Mouse (Mus musculus): Measurements from ENCODE around the gene Txndc8. TPM values are rescaled to one million over a fixed set of nuclear protein-coding genes. Genes with fewer than 3 reads are reported as not detected.

Gene Txndc8
- not detected in 2 replicates for polyA plus RNA-seq (2015; fragmentation: Nextera tagmentation; extraction: Ambion mirVana)

DNA sequence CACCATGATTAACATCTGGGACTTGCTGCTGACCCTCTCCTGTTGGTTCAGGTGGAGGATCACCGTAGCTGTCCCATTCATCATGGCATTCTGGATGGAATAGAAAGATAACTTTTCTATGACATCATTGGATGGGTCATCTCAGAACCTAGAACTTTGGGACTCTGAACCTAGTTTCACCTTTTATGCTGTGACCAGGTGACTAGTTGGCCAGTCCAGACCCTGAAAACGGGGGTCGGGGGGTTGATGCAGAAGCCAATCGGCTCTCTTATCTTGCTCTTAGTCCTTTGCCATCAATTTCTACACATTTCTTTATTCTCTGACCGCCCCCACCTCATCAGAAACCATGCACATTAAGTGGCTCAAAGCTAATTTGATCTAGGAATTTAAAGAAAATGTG is at the start of gene Txndc8:
Txndc8 (minus strand) TSS at position 101 of the 400 bp plus-strand sequence.
- no peaks in the 10 kb centered on the region for H3K36me3 ChIP-seq
- no peaks in the 10 kb centered on the region for H3K4me1 ChIP-seq
- 92% methylated on average over 5 of the region's 5 CpGs for WGBS
- no peak within 1 kb of the TSS for H3K9ac ChIP-seq
- no peak for ATAC-seq (ENCODE audit: insufficient number of reproducible peaks, low FRiP score, low TSS enrichment, low read depth)
- H3K9me3 ChIP-seq: no peaks in the 10 kb centered on the region
- H3K27ac ChIP-seq: no peak within 1 kb of the TSS
- H3K4me2 ChIP-seq: no peak within 1 kb of the TSS
- H3K4me3 ChIP-seq: no peak within 1 kb of the TSS
- H3K27me3 ChIP-seq: no peaks in the 10 kb centered on the region

DNA sequence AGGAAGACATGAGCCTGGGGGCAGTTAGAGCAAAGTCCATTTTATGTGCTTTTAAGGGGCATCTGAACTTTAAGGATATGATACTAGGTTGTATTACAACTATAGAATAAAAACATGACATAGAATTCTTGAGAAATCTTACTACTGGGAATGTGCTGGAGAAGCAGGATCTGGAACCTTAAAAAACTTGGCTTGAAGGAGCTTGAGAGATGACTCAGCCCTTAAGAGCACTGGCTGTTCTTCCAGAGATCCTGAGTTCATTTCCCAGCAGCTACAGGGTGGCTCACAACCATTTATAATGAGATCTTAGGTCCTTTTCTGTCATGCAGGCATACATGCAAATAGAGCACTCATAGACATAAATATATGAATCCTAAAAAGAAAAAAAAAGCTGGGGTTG is 46.7 kb upstream of the Txndc8 start:
- Histone ChIP-seq H3K4me3 (no peak overlapping the region), H3K27ac (no peak overlapping the region), H3K36me3 (no peaks in the 10 kb centered on the region), H3K4me2 (no peak overlapping the region), H3K4me1 (peaks cover 3% of the 10 kb centered on the region; the same call in 1 of the 2 replicates), H3K27me3 (no peaks in the 10 kb centered on the region), H3K9ac (no peak overlapping the region), H3K9me3 (no peaks in the 10 kb centered on the region)
- no peak for ATAC-seq (ENCODE audit: insufficient number of reproducible peaks, low FRiP score, low TSS enrichment, low read depth)

DNA sequence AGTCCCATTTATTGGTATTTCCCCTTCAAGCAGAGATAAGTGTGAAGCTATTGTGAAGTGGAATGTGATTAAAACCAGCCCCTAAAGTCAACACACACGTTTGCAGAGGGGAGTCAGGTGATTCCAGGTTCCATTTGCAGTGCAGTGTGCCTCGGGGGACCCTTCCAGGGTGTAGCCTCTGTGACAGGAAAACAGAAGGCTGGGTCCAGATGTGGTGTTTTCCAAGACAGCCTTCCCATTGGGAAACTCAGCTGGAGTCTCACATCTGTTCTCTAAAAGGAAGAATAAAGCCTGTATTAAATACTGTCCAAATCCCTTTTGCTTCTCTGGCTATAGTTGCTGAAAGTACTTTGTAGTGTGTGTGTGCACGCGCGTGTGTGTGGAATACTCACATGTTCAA is 45.5 kb upstream of the Txndc8 start:
- WGBS: 55% methylated on average over 5 of the region's 5 CpGs
- Histone ChIP-seq H3K4me3 (no peak overlapping the region), H3K27me3 (no peaks in the 10 kb centered on the region), H3K27ac (no peak overlapping the region), H3K9ac (no peak overlapping the region), H3K4me1 (peaks cover 3% of the 10 kb centered on the region; the same call in 1 of the 2 replicates), H3K36me3 (no peaks in the 10 kb centered on the region), H3K4me2 (no peak overlapping the region), H3K9me3 (no peaks in the 10 kb centered on the region)
- no peak for ATAC-seq (ENCODE audit: insufficient number of reproducible peaks, low FRiP score, low TSS enrichment, low read depth)

DNA sequence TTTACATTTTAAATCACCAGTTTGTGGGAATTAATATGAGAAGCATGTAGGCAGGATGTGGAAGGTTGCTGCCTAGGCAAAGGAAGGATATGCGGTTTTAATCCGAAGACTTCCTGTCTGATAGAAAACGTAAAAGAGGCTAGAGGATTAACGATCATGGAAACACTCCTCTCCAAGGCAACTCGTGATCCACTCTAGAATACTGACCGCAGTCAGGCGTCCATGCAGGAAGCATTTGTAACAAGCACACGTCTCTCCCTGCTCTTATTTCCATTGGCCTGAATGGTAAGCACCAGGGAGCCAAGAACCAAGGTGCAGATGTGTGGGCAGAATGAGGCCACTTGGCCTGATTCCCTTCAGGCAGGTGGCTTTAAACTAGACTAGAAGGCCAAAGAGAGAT is 41.8 kb upstream of the Txndc8 start:
- H3K27me3 ChIP-seq: no peaks in the 10 kb centered on the region
- no peaks in the 10 kb centered on the region for H3K9me3 ChIP-seq
- H3K4me3 ChIP-seq: no peak overlapping the region
- H3K4me2 ChIP-seq: no peak overlapping the region
- H3K36me3 ChIP-seq: no peaks in the 10 kb centered on the region
- no peak overlapping the region for H3K9ac ChIP-seq
- WGBS: 49% methylated on average over 8 of the region's 8 CpGs
- ATAC-seq (ENCODE audit: insufficient number of reproducible peaks, low FRiP score, low TSS enrichment, low read depth): no peak
- peaks cover 3% of the 10 kb centered on the region; the same call in 1 of the 2 replicates for H3K4me1 ChIP-seq
- H3K27ac ChIP-seq: no peak overlapping the region

DNA sequence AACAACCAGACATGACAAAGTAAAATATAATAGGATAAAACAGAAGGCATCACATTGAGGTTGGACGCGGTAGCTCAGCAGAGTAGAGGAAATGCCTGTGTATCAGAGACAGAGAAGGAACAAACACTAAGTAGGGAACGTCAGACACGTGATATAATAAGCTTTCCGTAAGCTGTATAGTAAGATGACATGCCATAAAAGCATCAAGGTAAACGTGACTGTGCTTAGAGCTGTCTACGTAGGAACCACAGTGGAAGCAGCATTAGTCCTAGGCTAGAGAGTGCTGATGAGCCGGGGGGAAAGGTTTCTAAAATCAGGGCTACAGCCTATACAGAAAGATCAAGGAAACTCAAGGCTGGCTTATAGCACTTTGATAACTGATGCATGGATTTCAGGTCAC is 41.4 kb upstream of the Txndc8 start:
- Histone ChIP-seq H3K36me3 (no peaks in the 10 kb centered on the region), H3K4me3 (no peak overlapping the region), H3K4me1 (peaks cover 3% of the 10 kb centered on the region; the same call in 1 of the 2 replicates), H3K27me3 (no peaks in the 10 kb centered on the region), H3K27ac (no peak overlapping the region), H3K4me2 (no peak overlapping the region), H3K9me3 (no peaks in the 10 kb centered on the region), H3K9ac (no peak overlapping the region)
- no peak for ATAC-seq (ENCODE audit: insufficient number of reproducible peaks, low FRiP score, low TSS enrichment, low read depth)
- WGBS: 73% methylated on average over 8 of the region's 8 CpGs

DNA sequence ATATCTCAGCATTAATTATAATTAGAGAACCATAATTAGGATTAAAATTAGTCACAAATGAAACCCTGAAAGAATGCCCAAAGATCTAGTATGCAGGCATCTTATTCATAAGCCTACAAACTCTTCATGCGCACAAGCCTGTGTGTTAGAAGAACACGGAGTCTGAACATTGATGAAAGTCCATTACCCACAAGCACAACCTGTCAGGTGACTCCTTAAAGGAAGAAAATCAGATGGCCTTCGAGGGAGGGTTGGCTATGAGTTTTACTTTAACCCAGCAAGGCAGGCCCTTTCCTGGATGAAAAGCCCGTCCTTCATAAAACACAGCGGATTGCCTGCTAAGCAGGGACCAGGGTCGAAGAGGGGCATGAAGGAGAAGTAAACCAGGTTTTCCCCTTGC is 35.9 kb upstream of the Txndc8 start:
- Histone ChIP-seq H3K27ac (no peak overlapping the region), H3K27me3 (no peaks in the 10 kb centered on the region), H3K9me3 (no peaks in the 10 kb centered on the region), H3K4me2 (no peak overlapping the region), H3K4me3 (no peak overlapping the region), H3K36me3 (no peaks in the 10 kb centered on the region), H3K4me1 (no peaks in the 10 kb centered on the region), H3K9ac (no peak overlapping the region)
- no peak for ATAC-seq (ENCODE audit: insufficient number of reproducible peaks, low FRiP score, low TSS enrichment, low read depth)
- 88% methylated on average over 6 of the region's 6 CpGs for WGBS

DNA sequence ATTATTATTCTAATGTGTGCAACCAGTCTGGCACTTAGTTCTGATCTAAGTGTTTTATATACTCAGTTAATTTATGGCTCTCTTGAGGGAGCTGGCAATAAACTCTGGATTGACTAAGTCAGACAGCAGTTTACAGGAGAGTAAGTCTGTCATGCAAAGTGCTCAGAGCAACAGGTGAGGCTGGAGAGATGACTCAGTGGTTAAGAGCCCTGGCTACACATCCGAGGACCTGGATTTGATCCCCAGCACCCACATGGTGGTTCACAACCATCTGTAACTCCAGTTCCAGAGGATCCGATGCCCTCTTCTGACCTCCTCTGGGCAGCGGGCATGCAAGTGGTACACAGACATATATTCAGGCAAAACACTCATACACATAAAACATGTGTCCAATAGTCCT is 35.4 kb upstream of the Txndc8 start:
- no peaks in the 10 kb centered on the region for H3K9me3 ChIP-seq
- no peak for ATAC-seq (ENCODE audit: insufficient number of reproducible peaks, low FRiP score, low TSS enrichment, low read depth)
- H3K4me2 ChIP-seq: no peak overlapping the region
- H3K27ac ChIP-seq: no peak overlapping the region
- no peaks in the 10 kb centered on the region for H3K27me3 ChIP-seq
- H3K4me3 ChIP-seq: no peak overlapping the region
- H3K4me1 ChIP-seq: no peaks in the 10 kb centered on the region
- 85% methylated on average over 3 of the region's 3 CpGs for WGBS
- H3K36me3 ChIP-seq: no peaks in the 10 kb centered on the region
- H3K9ac ChIP-seq: no peak overlapping the region

DNA sequence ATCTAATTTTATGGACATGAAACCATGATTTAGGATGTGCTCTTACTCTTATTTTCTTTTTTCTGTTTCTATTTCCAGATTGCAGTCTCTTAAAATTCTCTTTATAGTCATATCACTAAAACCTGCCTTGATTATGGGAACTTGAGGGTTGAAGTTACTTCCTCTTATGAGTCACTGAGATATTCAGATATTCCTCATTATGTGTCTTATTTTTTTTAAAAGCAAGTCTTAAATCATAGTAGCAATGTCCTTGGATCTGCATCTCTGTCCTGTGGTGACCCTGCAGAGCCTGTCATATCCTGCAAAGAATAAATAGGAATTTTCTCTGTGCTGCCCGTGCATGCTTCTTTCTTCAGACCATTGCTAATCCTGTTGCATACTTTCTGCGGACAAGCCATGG is 31.2 kb upstream of the Txndc8 start:
- ATAC-seq (ENCODE audit: insufficient number of reproducible peaks, low FRiP score, low TSS enrichment, low read depth): no peak
- WGBS: 84% methylated on average over 2 of the region's 2 CpGs
- no peak overlapping the region for H3K9ac ChIP-seq

DNA sequence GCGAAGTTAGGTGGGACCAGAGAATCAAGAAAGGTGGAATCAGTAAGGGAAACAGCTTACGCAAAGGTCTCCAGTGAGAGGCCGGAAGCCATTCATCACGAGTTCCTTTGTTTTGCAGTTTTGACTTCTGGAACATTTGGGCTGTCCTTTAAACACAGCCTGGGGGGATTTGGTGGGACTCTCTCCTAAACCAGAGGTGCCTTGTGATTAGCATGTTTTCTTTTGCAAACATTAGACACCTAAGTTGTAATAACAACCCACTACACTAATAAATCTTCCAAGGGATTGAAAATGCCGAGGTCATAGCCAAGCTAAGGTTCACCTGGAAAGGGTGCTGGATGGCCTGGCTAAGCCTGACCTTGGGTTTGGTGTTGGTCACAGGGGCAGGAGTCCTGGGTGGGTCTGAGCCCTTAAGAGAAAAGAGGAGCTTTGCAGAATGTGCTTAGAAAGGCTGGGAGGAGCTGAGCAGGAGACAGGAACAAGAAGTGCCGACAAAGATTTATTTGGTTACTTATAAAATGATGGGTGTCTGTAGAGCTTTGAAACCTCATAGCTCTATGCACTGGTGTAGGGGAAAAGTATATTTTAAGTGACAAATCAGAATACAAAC is 28.3 kb upstream of the Txndc8 start:
- no peak for ATAC-seq (ENCODE audit: insufficient number of reproducible peaks, low FRiP score, low TSS enrichment, low read depth)
- Histone ChIP-seq H3K9ac (no peak overlapping the region), H3K36me3 (no peaks in the 10 kb centered on the region), H3K27me3 (no peaks in the 10 kb centered on the region), H3K4me2 (no peak overlapping the region), H3K27ac (no peak overlapping the region), H3K4me3 (no peak overlapping the region), H3K4me1 (no peaks in the 10 kb centered on the region), H3K9me3 (no peaks in the 10 kb centered on the region)
- 70% methylated on average over 6 of the region's 6 CpGs for WGBS

More for the DNA sequence above, 31.2 kb upstream of the Txndc8 start:
- Histone ChIP-seq H3K27ac (no peak overlapping the region), H3K36me3 (no peaks in the 10 kb centered on the region), H3K4me3 (no peak overlapping the region), H3K9me3 (no peaks in the 10 kb centered on the region), H3K4me2 (no peak overlapping the region), H3K4me1 (no peaks in the 10 kb centered on the region), H3K27me3 (no peaks in the 10 kb centered on the region)

DNA sequence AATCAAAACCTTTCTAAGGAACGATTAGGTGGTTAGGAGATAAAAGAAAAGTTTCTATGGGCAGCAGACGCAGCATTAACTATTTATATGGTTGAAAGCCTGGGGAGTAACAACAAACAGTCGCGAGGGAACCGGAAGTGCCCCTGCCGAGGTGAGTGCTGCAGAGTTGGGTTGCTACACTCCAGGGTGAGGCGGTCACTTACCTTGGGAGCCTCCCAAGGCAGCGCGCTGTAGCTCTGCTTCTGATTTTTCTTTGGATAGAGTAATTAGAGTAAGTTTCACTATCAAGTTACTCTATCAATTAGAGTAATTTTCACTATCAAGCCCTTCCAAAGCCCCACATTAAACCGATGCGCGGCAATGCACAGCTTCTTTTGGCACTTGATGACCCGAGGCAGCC is 25.7 kb upstream of the Txndc8 start:
- WGBS: 42% methylated on average over 13 of the region's 13 CpGs

DNA sequence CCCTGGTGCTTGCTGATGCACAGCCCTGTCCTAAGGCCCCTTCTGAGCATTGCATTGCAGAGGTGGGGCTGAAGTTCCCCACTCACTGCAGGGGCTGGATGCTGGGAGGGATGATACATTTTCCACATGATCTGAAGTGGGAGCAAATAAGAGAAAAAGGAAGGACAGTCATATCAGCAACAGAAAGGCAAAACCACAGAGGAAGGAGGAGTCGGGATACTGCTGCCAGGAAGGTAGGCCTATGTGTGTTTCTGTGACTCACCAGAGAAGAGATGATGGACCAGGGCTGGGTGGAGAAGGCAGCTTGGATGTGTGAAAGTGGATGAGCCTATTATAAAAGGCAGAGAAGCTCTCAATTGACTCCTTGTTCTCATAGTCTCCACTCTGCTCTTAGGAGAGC is 23.8 kb upstream of the Txndc8 start:
- no peak overlapping the region for H3K4me2 ChIP-seq
- H3K9ac ChIP-seq: no peak overlapping the region
- H3K9me3 ChIP-seq: no peaks in the 10 kb centered on the region
- WGBS: 85% methylated on average over 1 of the region's 1 CpGs
- H3K27ac ChIP-seq: no peak overlapping the region
- H3K4me1 ChIP-seq: no peaks in the 10 kb centered on the region
- ATAC-seq (ENCODE audit: insufficient number of reproducible peaks, low FRiP score, low TSS enrichment, low read depth): no peak
- H3K36me3 ChIP-seq: no peaks in the 10 kb centered on the region
- no peak overlapping the region for H3K4me3 ChIP-seq
- H3K27me3 ChIP-seq: no peaks in the 10 kb centered on the region

More for the DNA sequence above, 25.7 kb upstream of the Txndc8 start:
- no peak for ATAC-seq (ENCODE audit: insufficient number of reproducible peaks, low FRiP score, low TSS enrichment, low read depth)
- Histone ChIP-seq H3K4me1 (no peaks in the 10 kb centered on the region), H3K27ac (no peak overlapping the region), H3K4me3 (peak overlapping the region; percentile 19), H3K9me3 (no peaks in the 10 kb centered on the region), H3K9ac (no peak overlapping the region), H3K36me3 (no peaks in the 10 kb centered on the region), H3K4me2 (peak overlapping the region; percentile 34), H3K27me3 (no peaks in the 10 kb centered on the region)

DNA sequence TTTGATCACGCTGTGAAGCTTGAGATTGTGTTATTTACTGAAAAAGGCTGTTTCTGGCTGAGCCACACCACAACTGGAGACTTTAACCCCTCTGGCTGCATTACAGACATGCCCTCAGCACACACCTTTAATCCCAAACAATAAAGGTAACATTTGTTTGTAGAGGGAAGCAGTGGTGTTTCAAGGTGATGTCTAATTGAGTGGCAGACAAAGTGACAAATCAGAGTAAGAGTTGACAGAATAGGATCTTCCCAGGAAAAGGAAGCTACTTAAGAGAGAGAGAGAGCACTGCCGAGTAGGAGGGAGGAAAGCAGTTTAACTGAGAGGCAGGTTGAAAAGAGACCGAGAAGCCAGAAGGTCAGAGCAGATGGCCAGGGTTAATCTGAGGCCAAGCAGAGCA is 5.4 kb downstream of the Txndc8 start:
- Histone ChIP-seq H3K9ac (no peak overlapping the region), H3K4me3 (no peak overlapping the region), H3K9me3 (no peaks in the 10 kb centered on the region), H3K36me3 (no peaks in the 10 kb centered on the region), H3K4me1 (no peaks in the 10 kb centered on the region), H3K27me3 (no peaks in the 10 kb centered on the region), H3K27ac (no peak overlapping the region), H3K4me2 (no peak overlapping the region)
- no peak for ATAC-seq (ENCODE audit: insufficient number of reproducible peaks, low FRiP score, low TSS enrichment, low read depth)
- 46% methylated on average over 3 of the region's 3 CpGs for WGBS

DNA sequence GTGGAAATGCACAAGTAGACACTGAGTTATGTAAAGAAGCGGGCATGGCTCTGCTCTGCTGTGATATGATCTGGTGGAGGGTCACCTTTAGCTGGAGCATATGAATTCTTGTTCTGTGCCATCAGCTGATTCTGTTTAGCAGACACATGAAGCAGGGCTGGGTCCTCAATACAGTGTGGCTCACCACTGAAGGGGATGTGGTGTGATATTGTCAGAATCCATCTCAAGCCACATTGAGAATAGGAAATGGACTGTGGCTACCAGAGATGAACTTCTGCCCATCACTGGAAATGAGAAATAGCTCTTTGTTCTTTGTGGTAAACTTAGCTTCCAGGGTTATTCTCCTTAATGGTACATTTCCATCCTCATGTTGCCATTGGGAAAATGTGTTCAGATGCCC is 17.5 kb downstream of the Txndc8 start:
- no peak for ATAC-seq (ENCODE audit: insufficient number of reproducible peaks, low FRiP score, low TSS enrichment, low read depth)
- Histone ChIP-seq H3K4me2 (no peak overlapping the region), H3K27ac (no peak overlapping the region), H3K4me3 (no peak overlapping the region), H3K36me3 (no peaks in the 10 kb centered on the region), H3K27me3 (no peaks in the 10 kb centered on the region), H3K9ac (no peak overlapping the region), H3K9me3 (no peaks in the 10 kb centered on the region), H3K4me1 (no peaks in the 10 kb centered on the region)
- 85% methylated on average over 1 of the region's 1 CpGs for WGBS

All from limb, embryonic 15.5 days (tissue).